Mouse (Mus musculus) c-Kit-positive CD71-positive TER-119-negative erythroid progenitor cells, embryonic 14.5 days (primary cell): ENCODE results near the gene Rpn1.

Experiments
- DNase-seq: peaks from one replicate; pipeline ENCODE4 v3.0.0-alpha.2; 2013; ENCODE audit warnings: low read depth

Rpn1 gene

DNA sequence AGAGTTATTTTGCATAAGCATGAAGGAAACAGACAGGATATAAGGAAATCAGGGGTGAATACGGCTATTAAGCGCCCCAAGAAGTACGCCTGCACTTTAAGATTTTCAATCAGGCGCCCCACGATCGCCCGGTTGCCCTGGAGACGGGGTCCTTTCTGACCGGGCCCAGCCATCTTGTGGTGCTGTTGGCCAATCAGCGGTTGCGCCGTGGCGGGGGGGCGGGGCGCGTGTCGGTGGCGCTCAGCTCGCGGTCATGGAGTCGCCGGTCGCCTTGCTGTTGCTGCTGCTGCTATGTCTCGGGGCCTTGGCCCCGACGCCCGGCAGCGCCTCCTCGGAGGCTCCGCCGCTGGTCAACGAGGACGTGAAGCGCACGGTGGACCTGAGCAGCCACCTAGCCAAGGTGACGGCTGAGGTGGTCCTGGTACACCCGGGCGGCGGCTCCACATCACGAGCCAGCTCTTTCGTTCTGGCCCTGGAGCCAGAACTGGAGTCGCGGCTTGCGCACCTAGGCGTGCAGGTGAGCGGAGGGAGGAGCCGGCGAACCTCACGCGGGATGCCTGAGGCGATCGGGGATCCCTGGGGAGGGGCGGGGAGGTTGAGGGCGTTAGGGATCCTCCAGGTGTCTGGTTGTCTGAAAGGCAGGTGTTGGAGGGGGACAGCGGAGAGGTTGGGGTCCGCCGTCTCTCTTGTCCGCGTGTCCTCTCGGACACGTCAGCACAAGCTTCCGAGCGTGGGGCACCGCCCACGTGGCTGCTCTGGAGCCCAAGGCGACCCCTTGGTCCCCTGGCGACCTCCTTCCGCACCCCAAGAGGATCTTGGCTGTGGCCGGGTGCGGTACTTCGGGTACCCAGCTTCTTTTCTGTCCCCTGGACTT lies at the start of gene Rpn1:
Gene Rpn1 (plus strand): TSS at position 205 of the 874 bp plus-strand sequence.
- peak; percentile 94 for DNase-seq

DNA sequence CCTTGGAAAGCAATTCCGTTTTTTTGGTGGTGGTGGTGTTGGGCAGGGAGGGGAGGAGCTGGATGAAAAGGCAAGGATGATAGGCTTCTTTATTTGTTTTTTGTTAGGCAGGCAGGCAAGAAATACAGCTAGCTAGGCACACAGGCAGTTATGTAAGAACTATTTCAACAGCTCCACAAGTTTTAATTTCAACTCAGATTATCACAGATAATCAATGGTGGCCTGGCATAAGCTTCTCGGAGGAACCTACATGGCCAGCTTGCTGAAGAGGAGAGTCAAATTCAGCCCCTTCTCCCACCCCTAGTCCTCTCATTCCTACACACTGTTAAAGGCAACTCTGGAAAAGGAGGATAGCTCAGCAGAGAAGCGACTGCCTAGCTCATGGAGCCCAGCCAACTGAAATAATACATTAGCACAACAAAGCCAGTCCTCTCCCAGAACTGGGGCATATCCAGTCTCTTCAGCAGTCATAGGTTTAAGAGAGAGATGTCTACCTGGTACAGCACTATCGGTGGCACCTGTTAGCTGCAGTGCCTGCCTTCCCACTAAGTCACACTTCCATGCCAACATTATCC lies 46.7 kb upstream of the Rpn1 start:
- no peak for DNase-seq

DNA sequence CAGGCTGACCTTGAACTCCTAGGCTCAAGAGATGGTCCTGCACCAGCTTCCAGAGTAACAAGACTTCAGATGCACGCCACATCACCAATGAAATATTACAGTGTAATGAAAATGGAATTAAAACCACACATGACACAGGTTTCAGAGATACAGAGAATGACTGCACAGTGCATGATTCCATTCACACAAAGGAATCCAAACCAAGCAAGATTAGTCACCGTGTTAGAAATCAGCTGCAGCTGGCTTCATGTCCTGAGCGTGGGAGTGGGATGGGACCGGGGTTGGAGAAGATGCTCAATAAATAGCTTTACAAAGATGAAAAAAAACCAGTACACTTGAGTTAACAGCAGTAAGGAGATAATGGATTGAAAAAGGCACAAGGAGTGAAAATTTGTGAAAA lies 44.9 kb upstream of the Rpn1 start:
- no peak for DNase-seq

DNA sequence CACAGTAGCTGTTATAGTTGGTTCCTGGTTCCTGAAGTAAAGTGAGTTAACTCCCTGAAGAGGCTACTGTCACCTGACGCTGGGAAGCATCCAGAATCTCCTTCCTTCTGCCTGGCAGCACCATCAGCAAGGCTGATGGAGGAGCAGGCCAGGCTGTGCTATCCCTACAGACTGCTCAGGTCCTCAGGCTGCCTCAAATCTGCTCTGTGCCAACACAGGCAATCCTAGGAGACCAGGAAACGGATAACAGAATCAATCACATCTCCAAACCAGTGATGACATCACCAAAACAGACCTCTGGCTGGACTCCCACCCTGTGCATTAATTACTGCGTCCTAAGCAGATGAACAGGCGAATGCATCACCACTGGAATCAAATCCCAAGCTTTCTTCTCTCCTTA lies 43.1 kb upstream of the Rpn1 start:
- no peak for DNase-seq

DNA sequence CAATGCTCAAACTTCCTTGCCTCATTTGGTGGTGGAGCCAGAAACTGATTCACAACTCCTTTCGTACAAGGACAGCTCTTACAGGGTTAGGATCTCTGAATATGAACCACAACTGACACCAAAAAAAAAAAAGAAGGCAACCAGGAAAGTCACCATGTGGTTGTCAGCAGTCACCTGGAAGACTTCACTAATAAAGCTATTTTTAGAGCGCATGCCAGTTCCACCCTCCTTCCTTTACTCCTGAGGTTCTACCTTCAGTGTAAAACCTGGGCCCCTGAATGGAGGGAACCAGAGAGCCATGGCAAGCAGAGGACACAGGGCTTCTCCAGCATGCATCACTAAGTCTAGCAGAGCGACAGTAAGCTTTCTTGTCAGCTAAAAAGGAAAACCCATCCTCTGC lies 41.9 kb upstream of the Rpn1 start:
- DNase-seq, result no peak

DNA sequence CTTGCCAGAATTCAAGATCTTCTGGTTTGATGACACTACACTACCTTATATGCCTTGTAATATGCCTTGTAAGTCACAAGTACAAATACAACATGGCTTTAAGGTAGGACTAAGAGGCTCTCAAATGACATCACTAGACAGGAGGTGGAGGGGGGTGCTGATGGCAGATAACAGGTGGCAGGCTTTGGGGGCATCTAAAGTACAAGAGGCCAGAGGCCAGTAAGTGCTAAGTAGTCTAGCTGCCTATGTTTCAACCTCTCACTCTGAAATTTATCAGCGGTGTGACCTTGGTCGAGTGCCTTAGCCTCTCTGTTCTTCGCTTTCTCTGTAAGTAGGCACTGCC lies 40.1 kb upstream of the Rpn1 start:
- DNase-seq, result peak; percentile 19

DNA sequence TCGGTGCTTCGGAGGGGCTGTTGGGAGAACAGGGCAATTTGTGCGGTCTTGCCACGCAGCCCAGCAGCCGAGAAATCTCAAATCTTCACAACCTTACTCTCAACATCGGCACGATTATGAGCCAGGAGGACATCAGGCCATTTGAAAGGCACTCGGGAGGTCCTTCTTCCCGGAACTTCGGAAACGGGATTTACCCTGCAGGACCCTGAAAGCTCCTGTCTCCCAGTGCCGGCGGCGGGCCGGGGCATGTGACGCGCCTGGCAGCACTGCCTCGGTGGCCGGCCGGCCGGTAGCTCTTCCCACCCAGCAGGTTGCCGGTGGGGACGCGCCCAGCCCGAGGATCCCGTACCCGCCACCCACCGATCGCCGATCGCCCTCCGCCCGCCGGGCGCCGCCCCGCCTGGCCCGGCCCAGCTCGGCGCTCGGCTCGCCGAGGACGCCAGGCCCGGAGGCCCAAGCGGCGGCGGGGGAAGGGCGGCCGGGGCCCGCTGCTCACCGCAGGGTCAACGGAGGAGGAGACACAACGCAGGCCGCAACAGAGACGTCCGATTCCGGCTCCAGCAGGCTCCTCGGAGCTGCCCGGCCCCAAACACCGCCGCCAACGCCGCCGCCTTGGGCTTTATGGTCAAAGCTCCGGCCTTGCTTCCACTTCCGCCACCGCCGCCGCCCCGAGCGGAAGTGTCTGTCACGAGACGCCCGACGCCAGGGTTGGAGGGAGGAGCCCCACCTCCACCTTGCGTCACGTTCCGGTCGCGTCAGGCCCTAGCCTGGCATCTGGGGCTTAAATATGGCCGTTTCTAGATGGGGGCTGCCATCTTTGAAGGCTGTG lies 39.5 kb upstream of the Rpn1 start, which contains the start of gene Rab7:
Gene Rab7 (minus strand): TSS at position 694 of the 829 bp plus-strand sequence.
- DNase-seq, result peak; percentile 91

DNA sequence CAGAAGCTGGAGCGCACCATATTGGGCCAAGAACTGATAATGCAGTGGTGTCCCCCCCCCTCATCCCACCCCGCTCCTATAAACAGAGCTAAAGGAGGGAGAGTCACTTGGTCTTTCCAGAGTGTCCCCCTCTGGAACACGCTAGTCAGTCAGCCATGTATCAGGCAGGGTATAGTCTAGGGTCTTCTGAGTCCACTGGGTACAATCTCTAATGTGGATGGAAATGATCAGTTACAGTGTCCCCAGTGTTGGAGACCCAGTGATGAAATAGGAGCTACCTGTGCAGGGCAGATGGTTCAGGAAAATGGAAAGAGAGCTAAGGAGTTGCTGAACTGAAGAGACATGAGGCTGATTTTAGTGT lies 38.9 kb upstream of the Rpn1 start:
- DNase-seq, result no peak

DNA sequence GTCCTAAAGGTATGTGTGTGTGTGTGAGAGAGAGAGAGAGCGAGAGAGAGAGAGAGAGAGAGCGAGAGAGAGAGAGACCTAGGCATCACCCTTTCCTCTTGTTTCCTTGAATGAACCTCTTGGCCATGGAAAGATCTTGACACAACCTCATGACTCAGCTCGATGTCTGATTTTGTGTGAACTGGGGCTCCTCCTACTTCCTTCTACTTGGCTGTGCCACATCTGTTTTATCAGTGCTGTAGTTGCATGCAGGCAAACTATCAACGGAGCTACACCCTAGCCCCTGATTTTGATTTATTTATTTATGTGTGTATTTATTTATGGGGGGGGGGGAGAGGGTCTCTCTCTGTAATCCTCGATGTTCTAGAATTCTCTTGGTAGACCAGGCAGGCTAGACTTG lies 36.4 kb upstream of the Rpn1 start:
- DNase-seq, result peak; percentile 36

DNA sequence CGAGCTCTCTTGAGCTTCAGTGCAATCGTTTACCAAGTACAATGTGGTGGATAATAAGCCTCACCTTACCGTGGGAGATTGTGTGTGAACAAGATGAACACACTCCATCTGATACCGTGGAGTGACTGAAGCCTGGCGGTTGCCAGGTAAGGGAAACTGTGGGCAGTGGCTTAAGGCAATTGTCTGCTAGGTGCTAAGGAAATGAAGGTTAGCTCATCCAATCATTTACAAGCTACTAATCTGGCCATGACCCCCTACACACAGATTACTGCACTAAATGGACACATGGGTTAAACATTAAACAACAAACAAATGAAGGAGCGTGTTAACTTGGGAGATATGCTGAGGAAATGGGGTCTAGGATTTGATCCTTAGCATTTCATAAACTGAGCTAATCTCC lies 35.3 kb upstream of the Rpn1 start:
- no peak for DNase-seq

DNA sequence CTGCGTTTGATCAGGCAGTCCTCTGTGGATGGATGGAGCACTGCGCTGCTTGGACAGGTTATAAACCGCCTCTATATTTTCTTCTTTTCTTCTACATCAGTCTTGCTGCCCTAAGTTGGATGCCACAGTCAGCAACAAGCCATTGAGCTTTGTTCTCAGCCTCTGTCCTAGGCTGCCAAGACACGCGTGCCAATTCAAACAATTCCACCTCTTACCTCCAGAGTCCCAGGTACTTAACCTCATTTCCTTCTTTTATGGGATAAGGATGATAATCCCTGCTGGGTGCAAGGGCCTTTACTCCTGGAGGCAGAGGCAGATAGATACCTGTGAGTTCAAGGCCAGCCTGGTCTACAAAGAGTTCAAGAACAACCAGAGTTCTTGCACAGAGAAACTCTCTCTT lies 33.1 kb upstream of the Rpn1 start:
- no peak for DNase-seq

DNA sequence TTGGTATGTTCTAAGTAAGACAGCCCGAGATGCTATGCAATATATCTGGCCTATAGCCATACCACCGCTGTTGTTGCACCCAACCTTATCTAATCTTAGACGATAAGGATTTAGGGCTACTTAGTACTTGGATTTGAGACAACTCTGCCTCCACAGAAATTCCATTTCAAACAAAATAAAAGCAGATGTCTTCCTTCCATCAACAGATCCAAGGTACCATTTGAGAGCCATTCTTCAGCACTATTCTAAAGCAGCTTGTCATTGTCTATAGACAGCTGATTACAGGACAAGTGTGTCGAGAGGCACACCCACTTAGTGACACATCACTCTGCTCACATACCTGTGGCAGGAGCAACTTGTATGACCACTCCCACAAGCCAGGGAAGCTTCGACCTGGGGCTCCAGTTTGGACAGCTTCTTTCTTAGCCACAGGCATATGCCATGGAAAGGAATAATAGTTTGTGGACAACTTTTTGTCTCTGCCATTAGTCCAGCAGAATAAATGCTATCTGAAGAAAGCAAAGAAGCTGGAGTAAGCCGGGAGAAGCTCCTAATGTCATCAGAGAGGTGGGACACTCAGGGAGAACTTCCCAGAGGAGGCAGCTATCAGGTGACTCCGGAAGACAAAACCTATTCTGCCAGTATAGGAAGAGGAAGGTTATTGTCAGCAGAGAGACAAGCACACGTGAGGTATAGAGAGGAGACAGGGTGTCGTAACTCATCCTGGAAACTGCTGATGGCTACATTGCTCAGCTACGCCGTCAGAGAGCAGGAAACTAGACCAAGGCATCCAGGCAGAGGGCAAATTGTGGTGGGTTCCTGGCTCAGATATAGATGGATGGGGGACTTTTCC lies 30.8 kb upstream of the Rpn1 start:
- DNase-seq, result no peak

DNA sequence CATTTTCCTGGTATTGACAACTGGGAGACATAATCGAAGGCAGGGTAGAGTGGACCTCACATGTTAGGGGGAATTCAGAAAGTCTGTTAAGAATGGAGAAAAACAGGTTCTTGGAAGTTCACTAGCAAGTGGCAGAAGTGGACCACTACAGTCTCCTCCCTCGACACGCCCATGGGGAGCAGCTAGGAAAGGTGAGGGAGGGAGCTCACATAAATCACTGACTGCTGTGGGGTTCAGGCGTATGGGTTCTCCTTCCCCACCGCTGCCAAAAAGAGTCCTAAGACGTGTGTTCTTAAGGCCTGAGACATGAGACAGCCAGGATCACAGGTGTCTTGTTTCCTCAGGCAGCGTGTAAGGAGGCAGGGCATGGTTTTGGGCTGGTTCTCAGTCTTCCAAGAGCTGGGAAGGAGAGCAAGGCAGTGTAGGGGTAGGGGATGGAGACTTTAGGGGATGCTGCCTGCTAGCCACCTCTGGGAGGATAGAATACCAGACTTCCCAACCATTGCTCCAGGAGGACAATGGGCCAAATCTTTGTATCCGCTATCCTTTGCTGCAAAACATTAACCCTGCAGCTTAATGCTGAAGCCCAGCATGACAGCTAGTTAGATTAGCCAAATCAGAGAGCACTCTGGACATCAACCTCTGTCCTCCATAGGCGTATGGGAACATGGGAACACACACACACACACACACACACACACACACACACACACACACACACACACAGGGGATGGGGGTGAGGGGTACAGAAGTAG lies 30.0 kb upstream of the Rpn1 start:
- no peak for DNase-seq

DNA sequence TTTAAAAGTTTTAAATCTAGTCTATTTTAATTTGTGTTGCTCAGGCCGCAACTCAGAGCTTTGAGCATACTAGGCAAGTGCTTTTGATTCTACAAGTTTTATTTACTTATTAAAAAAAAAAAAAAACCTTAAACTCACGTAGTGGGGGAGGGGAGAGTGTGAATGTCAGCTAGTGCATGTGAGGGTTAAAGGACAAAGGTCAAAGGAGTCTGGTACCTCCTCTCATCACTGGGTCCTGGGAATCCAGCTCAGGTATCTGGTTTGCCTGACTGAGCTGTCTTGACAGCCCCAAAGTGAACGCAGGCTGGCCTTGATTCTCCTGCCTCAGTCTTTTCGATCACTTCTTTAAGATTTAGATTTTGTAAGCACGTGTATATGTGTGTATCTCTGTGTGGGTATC lies 28.6 kb upstream of the Rpn1 start:
- no peak for DNase-seq

DNA sequence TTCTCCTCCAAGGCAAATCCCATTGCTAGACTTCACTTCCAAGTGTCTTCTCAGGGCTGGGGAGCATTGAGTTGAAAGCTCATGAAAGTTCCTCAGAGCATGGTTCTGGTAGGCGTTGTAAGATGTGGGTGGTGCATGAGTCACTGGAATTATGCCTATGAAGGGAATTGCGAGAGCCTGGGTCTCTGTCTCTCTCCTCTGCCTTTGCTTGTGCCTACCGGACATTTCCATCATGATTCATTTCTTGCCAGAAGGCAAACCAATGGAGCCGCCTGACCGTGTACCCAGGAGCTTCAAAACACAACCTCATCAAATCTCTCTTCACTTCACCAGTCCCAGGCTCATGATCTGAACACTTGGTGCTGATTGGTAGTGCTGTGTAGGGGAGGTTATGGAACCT lies 27.4 kb upstream of the Rpn1 start:
- DNase-seq, result no peak

DNA sequence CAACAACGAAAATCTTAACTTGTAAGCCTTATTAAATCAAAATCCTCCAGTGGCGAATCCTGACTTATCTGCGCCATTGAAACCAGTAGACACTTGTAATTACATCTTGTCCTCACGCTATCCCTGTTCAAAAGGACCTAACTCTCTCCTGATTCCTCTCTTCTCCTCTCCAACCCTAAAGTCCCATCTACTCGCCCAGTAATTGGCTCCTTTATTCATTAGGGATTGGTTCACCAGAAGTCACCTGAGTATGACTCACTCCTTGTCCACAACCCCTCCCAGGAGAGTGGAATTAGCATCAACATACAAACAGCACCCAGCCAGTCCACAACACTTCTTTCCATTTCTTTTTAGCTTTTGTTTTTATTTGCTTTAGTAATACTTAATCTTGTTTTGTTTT lies 24.4 kb upstream of the Rpn1 start:
- DNase-seq, result no peak

DNA sequence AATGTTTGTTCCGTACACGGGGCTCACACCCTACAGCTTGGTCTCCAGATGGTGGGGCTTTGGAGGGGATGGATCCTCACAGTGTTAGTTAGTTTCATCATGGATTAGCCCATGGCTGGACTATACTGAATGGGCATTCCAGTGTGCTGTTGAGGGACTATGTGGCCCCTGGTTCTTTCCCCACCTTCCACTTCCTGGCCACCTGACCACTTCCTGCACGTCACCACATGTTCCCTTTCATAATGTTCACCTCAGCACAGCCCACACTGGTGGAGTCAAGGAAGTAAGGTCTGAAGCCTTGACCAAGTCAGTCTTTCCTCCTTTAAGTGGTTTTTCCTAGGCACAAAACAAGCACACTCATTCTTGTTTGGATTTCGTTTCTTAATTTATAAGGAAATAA lies 23.7 kb upstream of the Rpn1 start:
- DNase-seq, result no peak

DNA sequence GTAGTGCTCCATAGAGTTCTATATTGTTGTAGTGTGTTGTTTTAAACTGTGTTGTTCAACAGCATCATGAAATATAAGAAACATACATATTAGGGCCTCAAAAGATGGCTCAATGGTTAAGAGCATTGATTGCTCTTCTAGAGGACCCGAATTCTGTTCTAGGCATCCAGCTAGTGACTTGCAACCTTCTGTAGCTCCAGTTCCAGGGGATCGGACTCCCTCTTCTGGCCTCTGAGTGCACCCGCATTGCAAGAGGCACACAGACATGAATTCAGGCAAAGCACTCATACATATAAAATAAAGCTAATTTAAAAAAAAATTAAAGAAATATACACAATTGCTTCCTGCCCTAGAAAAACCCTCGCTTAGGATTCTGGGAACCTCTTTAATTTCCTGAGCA lies 22.9 kb upstream of the Rpn1 start:
- DNase-seq, result no peak

DNA sequence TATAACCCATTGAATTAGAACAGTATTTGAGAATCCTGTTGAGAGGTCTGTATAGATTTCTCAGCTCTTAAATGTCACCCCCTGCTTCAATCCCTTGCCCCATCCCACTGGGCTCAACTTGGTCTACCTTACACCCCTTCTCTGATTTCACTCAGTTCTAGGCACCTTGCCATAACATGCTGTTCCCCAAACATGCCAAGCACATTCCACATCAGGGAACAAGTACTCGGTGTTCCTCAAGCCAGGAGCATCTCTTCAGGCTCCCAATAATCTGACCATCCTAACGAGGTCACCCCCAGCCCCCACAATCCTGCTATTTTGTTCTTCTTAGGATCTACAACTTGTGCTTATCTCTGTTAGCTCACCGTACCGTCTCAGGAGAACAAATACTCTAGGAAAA lies 21.9 kb upstream of the Rpn1 start:
- no peak for DNase-seq

DNA sequence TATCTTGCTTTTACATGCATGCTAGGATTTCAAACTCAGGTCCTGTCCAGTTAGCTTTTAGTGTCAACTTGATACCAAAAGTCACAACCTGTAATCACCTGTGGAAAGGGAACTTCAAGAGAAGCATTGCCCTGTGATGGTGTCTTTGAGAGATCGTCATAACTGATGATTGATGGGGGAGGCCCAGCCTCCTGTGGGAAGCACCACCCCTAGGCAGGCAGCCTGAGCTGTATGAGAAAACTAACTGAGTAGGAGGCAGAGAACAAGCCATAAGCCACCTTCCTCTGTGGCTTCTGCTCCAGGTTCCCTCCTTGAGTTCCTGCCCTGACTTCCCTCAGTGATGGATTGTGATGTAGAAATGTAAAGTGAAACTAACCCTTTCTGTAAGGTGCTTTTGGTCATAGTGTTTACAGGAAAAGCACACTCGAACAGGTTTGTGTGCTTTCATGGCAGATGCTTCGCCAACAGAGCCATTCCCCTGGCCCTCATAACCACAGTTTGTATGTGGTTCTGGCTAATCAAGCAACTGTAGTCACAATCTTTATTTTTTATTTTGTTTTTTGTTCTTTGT lies 20.1 kb upstream of the Rpn1 start:
- no peak for DNase-seq

DNA sequence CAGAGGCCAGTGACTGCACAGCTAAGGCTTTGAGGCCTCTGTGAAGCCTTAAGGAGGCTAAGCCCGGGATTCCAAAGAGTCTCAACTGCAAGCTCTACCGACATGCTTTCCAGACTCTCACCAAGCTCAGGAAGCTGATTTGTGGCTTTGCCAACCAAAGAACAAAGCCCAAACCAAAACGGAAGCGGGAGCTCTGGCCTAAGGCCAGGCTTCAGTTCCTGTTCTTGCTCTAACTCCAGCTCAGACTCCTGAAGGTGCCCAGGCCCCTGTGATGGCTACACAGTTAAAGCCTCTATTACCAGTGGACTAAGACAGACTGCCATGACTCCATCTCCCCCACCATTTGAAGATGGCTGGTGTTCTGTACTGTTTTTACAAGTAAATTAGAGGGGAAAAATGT lies 19.2 kb upstream of the Rpn1 start:
- no peak for DNase-seq
